Mouse (Mus musculus): ENCODE results near the gene Setd4. TPM values are rescaled to one million over a fixed set of nuclear protein-coding genes. Genes with fewer than 3 reads are reported as not detected.

The Setd4 gene
- polyA plus RNA-seq, 1 experiment from 2014 or later: 10.3 TPM

DNA sequence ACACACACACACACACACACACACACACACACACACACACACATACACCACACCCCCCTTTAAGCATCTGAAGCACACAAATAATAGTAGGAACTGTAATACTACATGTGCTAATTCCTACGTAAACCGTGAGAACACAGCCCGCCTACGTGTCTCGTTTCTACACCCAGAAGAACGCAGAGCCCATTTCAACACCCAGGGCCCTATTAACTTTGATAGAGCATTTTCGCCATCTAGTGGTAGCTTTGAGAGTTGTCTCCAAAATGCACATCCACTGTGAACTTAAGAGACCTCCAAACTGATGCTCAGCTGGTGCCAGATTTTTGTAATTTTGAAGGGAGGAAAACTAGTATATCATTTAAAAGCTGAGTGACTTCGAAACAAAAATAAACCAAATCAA is 60.2 kb downstream of the Setd4 start:
- 8% methylated on average over 8 of the region's 8 CpGs for WGBS
- Histone ChIP-seq H3K4me2 (replicated peaks; ENCODE audit: low read depth, low read length) (no peak overlapping the region), H3K9ac (ENCODE audit: low read depth, low read length) (no peak overlapping the region), H3K9me3 (ENCODE audit: control insufficient read depth, low read length) (no peaks in the 10 kb centered on the region), H3K4me3 (ENCODE audit: low read depth, low read length) (no peak overlapping the region), H3K36me3 (ENCODE audit: control insufficient read depth, insufficient read depth, low read length) (no peaks in the 10 kb centered on the region), H3K4me1 (replicated peaks; ENCODE audit: control insufficient read depth, insufficient read depth, low read length) (no peaks in the 10 kb centered on the region), H3K27me3 (ENCODE audit: control insufficient read depth, insufficient read depth, low read length) (no peaks in the 10 kb centered on the region), H3K27ac (ENCODE audit: low read depth, low read length) (no peak overlapping the region)
- ATAC-seq (ENCODE audit: low FRiP score): no peak
- DNase-seq (ENCODE audit: low spot score): peak; percentile 84

DNA sequence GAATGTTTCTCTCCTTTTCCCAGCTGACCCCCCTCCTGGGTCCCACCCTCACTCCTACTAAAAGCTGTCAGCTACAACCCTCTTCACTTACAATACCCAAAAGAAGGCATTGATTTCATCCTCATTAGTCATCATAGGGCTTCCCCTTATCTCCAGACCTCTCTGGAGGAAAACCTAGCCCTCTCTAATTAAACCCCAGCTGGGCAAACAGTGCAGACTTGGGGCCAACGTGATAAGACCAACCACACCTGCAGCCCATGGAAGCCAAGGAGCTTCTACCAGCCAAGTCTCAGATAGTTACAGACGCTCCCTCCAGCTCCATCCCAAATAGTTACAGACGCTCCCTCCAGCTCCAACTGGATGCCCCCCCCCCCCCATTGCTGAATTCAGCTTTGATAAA is 64.0 kb downstream of the Setd4 start:
- no peak overlapping the region for H3K27ac ChIP-seq (ENCODE audit: low read depth, low read length)
- H3K9me3 ChIP-seq (ENCODE audit: control insufficient read depth, low read length): no peaks in the 10 kb centered on the region
- no peaks in the 10 kb centered on the region for H3K4me1 ChIP-seq (replicated peaks; ENCODE audit: control insufficient read depth, insufficient read depth, low read length)
- 70% methylated on average over 3 of the region's 3 CpGs for WGBS
- H3K4me3 ChIP-seq (ENCODE audit: low read depth, low read length): no peak overlapping the region
- H3K4me2 ChIP-seq (replicated peaks; ENCODE audit: low read depth, low read length): no peak overlapping the region
- DNase-seq (ENCODE audit: low spot score): no peak
- no peaks in the 10 kb centered on the region for H3K27me3 ChIP-seq (ENCODE audit: control insufficient read depth, insufficient read depth, low read length)
- H3K36me3 ChIP-seq (ENCODE audit: control insufficient read depth, insufficient read depth, low read length): no peaks in the 10 kb centered on the region
- no peak overlapping the region for H3K9ac ChIP-seq (ENCODE audit: low read depth, low read length)
- no peak for ATAC-seq (ENCODE audit: low FRiP score)

DNA sequence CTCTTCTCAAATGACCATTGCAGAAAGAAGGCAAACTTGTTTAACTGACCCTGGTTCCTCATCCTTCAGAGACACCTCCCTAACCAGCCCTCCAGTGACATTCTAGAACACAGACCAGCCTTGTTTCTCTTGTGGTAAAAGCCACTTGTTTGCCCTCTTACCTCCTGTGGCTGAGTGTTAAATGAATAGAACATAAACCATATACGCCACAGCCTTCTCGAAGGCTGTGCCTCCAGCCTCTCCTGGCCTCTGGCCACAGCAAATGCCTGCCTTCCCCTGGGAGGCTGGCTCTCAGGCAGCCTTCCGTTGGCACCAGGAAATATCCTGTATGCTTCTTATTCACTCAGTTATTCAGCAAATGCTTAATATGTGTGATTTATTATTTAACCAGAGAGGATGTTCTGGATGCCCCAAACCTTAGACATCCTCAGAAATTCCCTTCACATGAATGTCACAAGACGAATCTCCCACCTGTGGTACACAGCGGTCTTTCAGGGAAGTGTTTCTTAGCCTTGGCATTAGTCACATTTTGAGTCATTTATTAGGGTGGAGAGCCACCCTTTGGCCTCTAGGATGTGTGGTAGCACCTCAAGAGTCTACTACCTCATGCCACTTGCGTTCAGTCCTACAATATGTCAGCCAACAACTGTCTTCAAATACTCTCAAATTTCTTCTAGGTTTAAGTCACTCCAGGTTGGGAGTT is 68.6 kb downstream of the Setd4 start:
- Histone ChIP-seq H3K36me3 (ENCODE audit: control insufficient read depth, insufficient read depth, low read length) (no peaks in the 10 kb centered on the region), H3K4me1 (replicated peaks; ENCODE audit: control insufficient read depth, insufficient read depth, low read length) (no peaks in the 10 kb centered on the region), H3K4me2 (replicated peaks; ENCODE audit: low read depth, low read length) (no peak overlapping the region), H3K4me3 (ENCODE audit: low read depth, low read length) (no peak overlapping the region), H3K27ac (ENCODE audit: low read depth, low read length) (no peak overlapping the region), H3K9ac (ENCODE audit: low read depth, low read length) (no peak overlapping the region), H3K27me3 (ENCODE audit: control insufficient read depth, insufficient read depth, low read length) (no peaks in the 10 kb centered on the region), H3K9me3 (ENCODE audit: control insufficient read depth, low read length) (no peaks in the 10 kb centered on the region)
- 86% methylated on average over 6 of the region's 6 CpGs for WGBS
- DNase-seq (ENCODE audit: low spot score): no peak
- ATAC-seq (ENCODE audit: low FRiP score): no peak

Other genes with a start within 250 kb of the Setd4 start
- 107 and 110 TPM in 2 replicates for gene Cbr1, start 1.8 kb upstream of the Setd4 start, polyA plus RNA-seq (2014; fragmentation: Nextera tagmentation; extraction: Ambion mirVana)
- gene Gm5678, start 24.0 kb upstream of the Setd4 start, polyA plus RNA-seq (2014; fragmentation: Nextera tagmentation; extraction: Ambion mirVana): not detected in 2 replicates
- gene Cbr3, start 79.2 kb upstream of the Setd4 start, polyA plus RNA-seq (2014; fragmentation: Nextera tagmentation; extraction: Ambion mirVana): 0.67 and 0.82 TPM in 2 replicates
- 15.7 and 19.6 TPM in 2 replicates for gene Dop1b, start 107.8 kb upstream of the Setd4 start, polyA plus RNA-seq (2014; fragmentation: Nextera tagmentation; extraction: Ambion mirVana)
- 30.6 and 37.9 TPM in 2 replicates for gene Morc3, start 228.1 kb upstream of the Setd4 start, polyA plus RNA-seq (2014; fragmentation: Nextera tagmentation; extraction: Ambion mirVana)

Measured in hindbrain, embryonic 11.5 days (tissue).